Mouse (Mus musculus): Measurements from ENCODE around the gene Fignl1.

The Fignl1 gene

GRCm38 (mm10) chr11:11831940-11832754 is 23.4 kb upstream of the Fignl1 start:
- in situ Hi-C loops (cut with MboI, MseI), result no loop called here

GRCm38 (mm10) chr11:11831526-11831925 is 22.8 kb upstream of the Fignl1 start:
- in situ Hi-C loops (cut with MboI, MseI), result no loop called here

- in situ Hi-C loops (cut with MboI, MseI), result no loop called here
Measured at GRCm38 (mm10) chr11:11830884-11831495, 22.2 kb upstream of the Fignl1 start.

- in situ Hi-C loops (cut with MboI, MseI), result no loop called here
Measured at GRCm38 (mm10) chr11:11829161-11830000, 20.6 kb upstream of the Fignl1 start.

- in situ Hi-C loops (cut with MboI, MseI), result no loop called here
Measured at GRCm38 (mm10) chr11:11828761-11829160, 20.0 kb upstream of the Fignl1 start.

- in situ Hi-C loops (cut with MboI, MseI), result no loop called here
Measured at GRCm38 (mm10) chr11:11828251-11828650, 19.5 kb upstream of the Fignl1 start.

- in situ Hi-C loops (cut with MboI, MseI), result no loop called here
Measured at GRCm38 (mm10) chr11:11826475-11826874, 17.7 kb upstream of the Fignl1 start.

GRCm38 (mm10) chr11:11825670-11826069 is 16.9 kb upstream of the Fignl1 start:
- in situ Hi-C loops (cut with MboI, MseI), result no loop called here

- in situ Hi-C loops (cut with MboI, MseI), result no loop called here
Measured at GRCm38 (mm10) chr11:11824970-11825635, 16.3 kb upstream of the Fignl1 start.

GRCm38 (mm10) chr11:11823980-11824911 is 15.5 kb upstream of the Fignl1 start:
- in situ Hi-C loops (cut with MboI, MseI), result no loop called here

GRCm38 (mm10) chr11:11822181-11823095 is 13.7 kb upstream of the Fignl1 start:
- in situ Hi-C loops (cut with MboI, MseI), result no loop called here

GRCm38 (mm10) chr11:11821387-11821975 is 12.7 kb upstream of the Fignl1 start:
- in situ Hi-C loops (cut with MboI, MseI), result no loop called here

GRCm38 (mm10) chr11:11820737-11821136 is 12.0 kb upstream of the Fignl1 start:
- in situ Hi-C loops (cut with MboI, MseI), result no loop called here

- in situ Hi-C loops (cut with MboI, MseI), result no loop called here
Measured at GRCm38 (mm10) chr11:11820251-11820650, 11.5 kb upstream of the Fignl1 start.

- in situ Hi-C loops (cut with MboI, MseI), result no loop called here
Measured at GRCm38 (mm10) chr11:11819206-11819605, 10.4 kb upstream of the Fignl1 start.

GRCm38 (mm10) chr11:11818797-11819196 is 10.0 kb upstream of the Fignl1 start:
- in situ Hi-C loops (cut with MboI, MseI), result no loop called here

GRCm38 (mm10) chr11:11815737-11816136 is 7.0 kb upstream of the Fignl1 start:
- in situ Hi-C loops (cut with MboI, MseI), result no loop called here

GRCm38 (mm10) chr11:11811906-11812480 is 3.2 kb upstream of the Fignl1 start:
- in situ Hi-C loops (cut with MboI, MseI), result loop anchor here (5.0 kb wide), 3 partner anchors 75 to 480 kb away; no protein-coding TSS in a partner anchor

Measured in regulatory T cell (primary cell).